Mouse (Mus musculus) hindbrain, embryonic 16.5 days (tissue): Measurements from ENCODE around the gene P2ry4. TPM values are rescaled to one million over a fixed set of nuclear protein-coding genes. Genes with fewer than 3 reads are reported as not detected.

ENCODE experiments used
- ATAC-seq: fragments of 200-750 bp; cut with Nextera tagmentation; 2 replicates; pipeline ENCODE4 v1.8.0; 2017; ENCODE audit warnings: moderate TSS enrichment, moderate library complexity
- H3K27ac ChIP-seq: fragments of 300-500 bp; sonication (generic); 2 replicates; pipeline ENCODE4 v1.5.1; 2014; ENCODE audit warnings: low read depth, mild to moderate bottlenecking, control low read depth, low read length, moderate library complexity
- H3K27me3 ChIP-seq: fragments of 300-500 bp; sonication (generic); replicated peaks from 2 replicates; pipeline ENCODE4 v1.6.1; 2014; ENCODE audit warnings: low read length; ENCODE audit not compliant: control insufficient read depth, insufficient read depth
- H3K36me3 ChIP-seq: fragments of 300-500 bp; sonication (generic); 2 replicates; pipeline ENCODE4 v1.6.1; 2014; ENCODE audit warnings: mild to moderate bottlenecking, low read length, moderate library complexity, mixed read lengths; ENCODE audit not compliant: control insufficient read depth, insufficient read depth
- H3K4me1 ChIP-seq: fragments of 300-500 bp; sonication (generic); 2 replicates; pipeline ENCODE4 v1.6.1; 2014; ENCODE audit warnings: low read depth, low read length; ENCODE audit not compliant: control insufficient read depth, insufficient read depth
- H3K4me2 ChIP-seq: fragments of 300-500 bp; sonication (generic); 2 replicates; pipeline ENCODE4 v1.6.1; 2014; ENCODE audit warnings: mild to moderate bottlenecking, low read length, control low read depth, moderate library complexity
- H3K4me3 ChIP-seq: fragments of 300-500 bp; sonication (generic); 2 replicates; pipeline ENCODE4 v1.5.1; 2014; ENCODE audit warnings: mild to moderate bottlenecking, low read length, control low read depth, moderate library complexity
- H3K9ac ChIP-seq: fragments of 300-500 bp; sonication (generic); 2 replicates; pipeline ENCODE4 v1.6.1; 2014; ENCODE audit warnings: low read depth, mild to moderate bottlenecking, control low read depth, low read length, moderate library complexity
- H3K9me3 ChIP-seq: fragments of 300-500 bp; sonication (generic); 2 replicates; pipeline ENCODE4 v1.6.1; 2014; ENCODE audit warnings: mild to moderate bottlenecking, low read length, moderate library complexity; ENCODE audit not compliant: control insufficient read depth
- WGBS: fragments of 180-500 bp; shearing (Covaris S2); extraction: QIAGEN DNeasy Blood & Tissue Kit; methylation state at CpG from one replicate; pipeline ENCODE4 v1.1.7; 2014; 5-methylcytosine and 5-hydroxymethylcytosine counted together
- polyA plus RNA-seq: library from polyadenylated mRNA; unstranded; fragments of >200 nt; fragmentation: Nextera tagmentation; extraction: Ambion mirVana; gene quantifications from 2 replicates; pipeline ENCODE4 v1.2.1, GENCODE M21; 2015

Gene P2ry4
- polyA plus RNA-seq, 1 experiment from 2014 or later = not detected

- 80% methylated on average over 1 of the region's 1 CpGs for WGBS
These were observed 10.6 kb upstream of the P2ry4 start, which contains the start of gene Arr3 for GRCm38 (mm10) chrX:100605314-100605713. TSS of gene Arr3 (plus strand) at chrX:100605497.

GRCm38 (mm10) chrX:100599755-100600154, 5.1 kb upstream of the P2ry4 start:
- Histone ChIP-seq H3K9me3 (no peaks in the 10 kb centered on the region), H3K4me1 (no peaks in the 10 kb centered on the region), H3K4me3 (no peak overlapping the region), H3K9ac (no peak overlapping the region), H3K4me2 (no peak overlapping the region), H3K27me3 (peaks cover 2% of the 10 kb centered on the region; the same call in 1 of the 2 replicates), H3K36me3 (no peaks in the 10 kb centered on the region), H3K27ac (no peak overlapping the region)
- WGBS = 64% methylated on average over 4 of the region's 4 CpGs
- ATAC-seq = no peak

More at GRCm38 (mm10) chrX:100605314-100605713, 10.6 kb upstream of the P2ry4 start, which contains the start of gene Arr3:
- H3K4me3 ChIP-seq = no peak within 1 kb of the TSS
- no peaks in the 10 kb centered on the region for H3K36me3 ChIP-seq
- H3K9ac ChIP-seq = no peak within 1 kb of the TSS
- no peak within 1 kb of the TSS for H3K27ac ChIP-seq
- no peak for ATAC-seq
- no peak within 1 kb of the TSS for H3K4me2 ChIP-seq
- H3K4me1 ChIP-seq = no peaks in the 10 kb centered on the region
- no peaks in the 10 kb centered on the region for H3K9me3 ChIP-seq
- peaks cover 2% of the 10 kb centered on the region; the same call in 1 of the 2 replicates for H3K27me3 ChIP-seq

GRCm38 (mm10) chrX:100597439-100597838, 2.8 kb upstream of the P2ry4 start:
- H3K27me3 ChIP-seq = peaks cover 2% of the 10 kb centered on the region; the same call in 1 of the 2 replicates
- no peak overlapping the region for H3K4me2 ChIP-seq
- no peaks in the 10 kb centered on the region for H3K36me3 ChIP-seq
- no peaks in the 10 kb centered on the region for H3K9me3 ChIP-seq
- 23% methylated on average over 5 of the region's 5 CpGs for WGBS
- H3K27ac ChIP-seq = no peak overlapping the region
- 0 out of 2 replicates have a peak, but pooled peaks have one; percentile 48 for ATAC-seq
- H3K9ac ChIP-seq = no peak overlapping the region
- H3K4me3 ChIP-seq = no peak overlapping the region
- H3K4me1 ChIP-seq = no peaks in the 10 kb centered on the region

- H3K4me3 ChIP-seq = no peak within 1 kb of the TSS
- WGBS = 81% methylated on average over 1 of the region's 1 CpGs
- H3K4me1 ChIP-seq = no peaks in the 10 kb centered on the region
- H3K27ac ChIP-seq = no peak within 1 kb of the TSS
- H3K9ac ChIP-seq = no peak within 1 kb of the TSS
- H3K27me3 ChIP-seq = no peaks in the 10 kb centered on the region
- H3K9me3 ChIP-seq = no peaks in the 10 kb centered on the region
- ATAC-seq = no peak
- no peaks in the 10 kb centered on the region for H3K36me3 ChIP-seq
- no peak within 1 kb of the TSS for H3K4me2 ChIP-seq
These were observed 22.7 kb downstream of the P2ry4 start, which contains the start of gene Awat1 for GRCm38 (mm10) chrX:100571951-100572350. TSS of gene Awat1 (plus strand) at chrX:100572251.

GRCm38 (mm10) chrX:100565696-100566095, 29.0 kb downstream of the P2ry4 start:
- Histone ChIP-seq H3K4me1 (no peaks in the 10 kb centered on the region), H3K4me2 (no peak overlapping the region), H3K9ac (no peak overlapping the region), H3K9me3 (no peaks in the 10 kb centered on the region), H3K27me3 (no peaks in the 10 kb centered on the region), H3K27ac (no peak overlapping the region), H3K4me3 (no peak overlapping the region), H3K36me3 (no peaks in the 10 kb centered on the region)
- 92% methylated on average over 3 of the region's 3 CpGs for WGBS
- no peak for ATAC-seq

GRCm38 (mm10) chrX:100556026-100556425, 38.6 kb downstream of the P2ry4 start:
- Histone ChIP-seq H3K36me3 (no peaks in the 10 kb centered on the region), H3K4me1 (no peaks in the 10 kb centered on the region), H3K4me3 (no peak overlapping the region), H3K4me2 (no peak overlapping the region), H3K9ac (no peak overlapping the region), H3K9me3 (no peaks in the 10 kb centered on the region), H3K27me3 (no peaks in the 10 kb centered on the region), H3K27ac (no peak overlapping the region)
- 90% methylated on average over 3 of the region's 3 CpGs for WGBS
- ATAC-seq = no peak

Other genes starting within 250 kb of the P2ry4 start
- gene Otud6a, start 165.9 kb downstream of the P2ry4 start, polyA plus RNA-seq = not detected in 2 replicates
- 0.09 and 0.10 TPM in 2 replicates for gene Awat2, start 152.2 kb downstream of the P2ry4 start, polyA plus RNA-seq
- 25.3 and 26.5 TPM in 2 replicates for gene Igbp1, start 100.6 kb downstream of the P2ry4 start, polyA plus RNA-seq
- gene Dgat2l6, start 70.0 kb downstream of the P2ry4 start, polyA plus RNA-seq = 0.04 and 0.05 TPM in 2 replicates
- gene Awat1, start 22.6 kb downstream of the P2ry4 start, polyA plus RNA-seq = not detected in 2 replicates
- 0.09 and 0.24 TPM in 2 replicates for gene Arr3, start 10.6 kb upstream of the P2ry4 start, polyA plus RNA-seq
- gene Kif4, start 30.9 kb upstream of the P2ry4 start, polyA plus RNA-seq = 5.0 and 6.4 TPM in 2 replicates
- 94.7 and 95.2 TPM in 2 replicates for gene Pdzd11, start 31.7 kb upstream of the P2ry4 start, polyA plus RNA-seq
- 38.5 and 45.9 TPM in 2 replicates for gene Gdpd2, start 135.0 kb upstream of the P2ry4 start, polyA plus RNA-seq
- 10.1 and 12.0 TPM in 2 replicates for gene Dlg3, start 172.9 kb upstream of the P2ry4 start, polyA plus RNA-seq